Mouse (Mus musculus): Measurements from ENCODE around the gene Arl3. TPM values are rescaled to one million over a fixed set of nuclear protein-coding genes. Genes with fewer than 3 reads are reported as not detected.

Arl3 gene
- total and polyA plus RNA-seq, 3 experiments = 24.1 to 46.5 (median 45.3) TPM

DNA sequence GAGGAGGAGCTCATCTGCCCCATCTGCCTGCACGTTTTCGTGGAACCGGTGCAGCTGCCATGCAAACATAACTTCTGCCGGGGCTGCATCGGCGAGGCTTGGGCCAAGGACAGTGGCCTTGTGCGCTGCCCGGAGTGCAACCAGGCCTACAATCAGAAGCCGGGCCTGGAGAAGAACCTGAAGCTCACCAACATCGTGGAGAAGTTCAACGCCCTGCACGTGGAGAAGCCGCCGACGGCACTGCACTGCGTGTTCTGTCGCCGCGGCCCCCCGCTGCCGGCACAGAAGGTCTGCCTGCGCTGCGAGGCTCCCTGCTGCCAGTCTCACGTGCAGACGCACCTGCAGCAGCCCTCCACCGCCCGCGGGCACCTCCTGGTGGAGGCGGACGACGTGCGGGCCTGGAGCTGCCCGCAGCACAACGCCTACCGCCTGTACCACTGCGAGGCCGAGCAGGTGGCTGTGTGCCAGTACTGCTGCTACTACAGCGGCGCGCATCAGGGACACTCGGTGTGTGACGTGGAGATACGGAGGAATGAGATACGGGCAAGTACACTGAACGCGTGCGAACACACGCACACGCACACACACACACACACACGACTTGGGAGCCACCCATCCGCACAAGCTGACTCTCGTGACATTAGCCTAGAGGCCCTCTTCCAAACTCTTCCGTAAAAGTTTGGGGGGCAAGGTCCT, 70.4 kb downstream of the Arl3 start (continued):
- TF ChIP-seq CHD1 (IDR thresholded peaks at IDR 0.05; ENCODE audit: low read depth, low read length) (peak; percentile 70; the same call in 1 of the 2 replicates), PAX5 (IDR thresholded peaks at IDR 0.05; ENCODE audit: low read length) (no peak), ELF1 (IDR thresholded peaks at IDR 0.05; ENCODE audit: low read depth, low read length) (peak; percentile 2; the same call in 1 of the 2 replicates)

DNA sequence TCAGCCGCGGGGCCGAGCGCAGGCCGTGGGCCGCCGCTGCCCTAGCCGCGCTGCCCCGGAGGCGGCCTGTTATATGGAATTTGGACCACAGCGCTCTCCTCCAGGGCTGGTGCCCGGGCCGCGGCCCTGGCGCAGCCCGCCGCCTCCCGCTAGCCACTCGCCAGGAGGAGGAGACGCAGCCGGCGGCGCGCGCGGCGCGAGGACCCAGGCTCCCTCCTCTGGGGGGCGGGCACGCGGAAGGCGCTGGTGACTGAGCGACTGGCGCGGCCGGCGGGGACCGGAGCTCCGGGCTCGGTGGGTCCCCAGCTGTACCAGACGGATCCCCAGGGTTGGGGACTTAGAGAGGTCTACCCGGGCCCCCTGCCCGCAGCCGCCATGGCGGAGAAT, 70.9 kb downstream of the Arl3 start:
- H3K4me3 ChIP-seq (replicated peaks in 1 of 3; ENCODE audit: low read depth in 2 of 3, low read length in 2 of 3, poor library complexity in 1 of 3) = peak overlapping the region; percentile 82 to 93 (median 93)
- peaks cover 4 to 27% of the 10 kb centered on the region in 2 experiments for H3K36me3 ChIP-seq (replicated peaks in 1 of 2; ENCODE audit: control insufficient read depth in 1 of 2, insufficient read depth in 1 of 2, low read length in 1 of 2)
- peaks cover 46% of the 10 kb centered on the region for H3K79me2 ChIP-seq (replicated peaks; ENCODE audit: control insufficient read depth, extremely low read depth, insufficient read depth, poor library complexity, severe bottlenecking)
- peaks cover 6 to 23% of the 10 kb centered on the region in 2 experiments for H3K4me1 ChIP-seq (ENCODE audit: control insufficient read depth in 1 of 2, insufficient read depth in 2 of 2)
- H3K4me2 ChIP-seq (ENCODE audit: insufficient read depth, low read depth, poor library complexity, severe bottlenecking) = peak overlapping the region; percentile 11; the same call in 1 of the 2 replicates
- peak overlapping the region; percentile 98 for H3K9ac ChIP-seq (ENCODE audit: insufficient read depth, low read depth)
- dilution Hi-C loops (cut with MboI; ENCODE audit: extremely low pct_ligation_motif_present, extremely low pct_unique_long_range_greater_than_20kb, low sequenced_read_pairs) = no loop called here
- no peaks in the 10 kb centered on the region for H3K9me3 ChIP-seq (replicated peaks; ENCODE audit: low read length)
- H3K27me3 ChIP-seq (replicated peaks) = no peaks in the 10 kb centered on the region
- in situ Hi-C loops (cut with MboI; ENCODE audit: low pct_ligation_motif_present, low pct_unique_long_range_greater_than_20kb, low sequenced_read_pairs) = no loop called here
- H3K27ac ChIP-seq (ENCODE audit: insufficient read depth, low read depth) = peak overlapping the region; percentile 96
- peak; percentile 53 for DNase-seq (ENCODE audit: extremely low read depth)
- TF ChIP-seq ZMIZ1 (IDR thresholded peaks at IDR 0.05; ENCODE audit: low read depth, low read length) = 0 out of 2 replicates have a peak, but pooled peaks have one; percentile 54
- TF ChIP-seq ELF1 (IDR thresholded peaks at IDR 0.05; ENCODE audit: low read depth, low read length) = peak; percentile 36; the same call in 1 of the 2 replicates
- TF ChIP-seq ZC3H11A (IDR thresholded peaks at IDR 0.05; ENCODE audit: low read depth, low read length) = no peak
- no peak for TF ChIP-seq MAX (IDR thresholded peaks at IDR 0.05; ENCODE audit: low read length)
- TF ChIP-seq SMC3 (IDR thresholded peaks at IDR 0.05; ENCODE audit: low read depth, low read length) = no peak
- TF ChIP-seq MAZ (IDR thresholded peaks at IDR 0.05; ENCODE audit: low read depth, low read length) = no peak
- TF ChIP-seq EP300 (IDR thresholded peaks at IDR 0.05; ENCODE audit: low read length) = no peak
- TF ChIP-seq E2F4 (IDR thresholded peaks at IDR 0.05; ENCODE audit: insufficient replicate concordance, low read depth, low read length) = no peak
- TF ChIP-seq NELFE (IDR thresholded peaks at IDR 0.05; ENCODE audit: low read depth, low read length) = 0 out of 2 replicates have a peak, but pooled peaks have one; percentile 28
- TF ChIP-seq ZKSCAN1 (IDR thresholded peaks at IDR 0.05; ENCODE audit: borderline replicate concordance, low read depth, low read length) = no peak
- TF ChIP-seq USF1 (IDR thresholded peaks at IDR 0.05; ENCODE audit: low read depth, low read length) = no peak
- no peak for TF ChIP-seq CHD2 (IDR thresholded peaks at IDR 0.05; ENCODE audit: low read length)
- TF ChIP-seq POLR2AphosphoS2 (IDR thresholded peaks at IDR 0.05; ENCODE audit: low read depth, low read length) = no peak
- TF ChIP-seq CTCF (conservative IDR thresholded peaks at IDR 0.05 in 1 of 2, IDR thresholded peaks at IDR 0.05 in 1 of 2; ENCODE audit: low read depth in 2 of 2, low read length in 2 of 2) = no peak; a peak in 1 of 4 replicates
- no peak for TF ChIP-seq MAFK (IDR thresholded peaks at IDR 0.05; ENCODE audit: insufficient replicate concordance, low read length)
- TF ChIP-seq HCFC1 (IDR thresholded peaks at IDR 0.05; ENCODE audit: low read depth, low read length) = no peak
- TF ChIP-seq PAX5 (IDR thresholded peaks at IDR 0.05; ENCODE audit: low read length) = no peak
- TF ChIP-seq MEF2A (IDR thresholded peaks at IDR 0.05; ENCODE audit: borderline replicate concordance, low read depth, low read length) = no peak
- no peak; the same call in 1 of the 2 replicates for TF ChIP-seq SIN3A (IDR thresholded peaks at IDR 0.05; ENCODE audit: low read length)
- no peak for TF ChIP-seq ZNF384 (IDR thresholded peaks at IDR 0.05; ENCODE audit: low read depth, low read length)
- TF ChIP-seq MYC (IDR thresholded peaks at IDR 0.05; ENCODE audit: low read depth, low read length) = no peak
- no peak for TF ChIP-seq BHLHE40 (IDR thresholded peaks at IDR 0.05; ENCODE audit: low read depth, low read length)
- TF ChIP-seq ETS1 (conservative IDR thresholded peaks at IDR 0.05; ENCODE audit: low read depth, low read length) = no peak
- no peak for TF ChIP-seq RCOR1 (conservative IDR thresholded peaks at IDR 0.05; ENCODE audit: low read depth, low read length)
- no peak for TF ChIP-seq MXI1 (IDR thresholded peaks at IDR 0.05; ENCODE audit: low read depth, low read length)
- TF ChIP-seq NRF1 (IDR thresholded peaks at IDR 0.05; ENCODE audit: low read depth, low read length) = peak; percentile 17; the same call in 1 of the 2 replicates
- TF ChIP-seq JUN (IDR thresholded peaks at IDR 0.05; ENCODE audit: insufficient read depth, low read depth, low read length) = no peak
- no peak for TF ChIP-seq RAD21 (IDR thresholded peaks at IDR 0.05; ENCODE audit: low read depth, low read length)
- no peak; the same call in 1 of the 2 replicates for TF ChIP-seq IRF4 (IDR thresholded peaks at IDR 0.05; ENCODE audit: low read depth, low read length)
- TF ChIP-seq JUND (conservative IDR thresholded peaks at IDR 0.05; ENCODE audit: low read depth, low read length) = no peak
- TF ChIP-seq CHD1 (IDR thresholded peaks at IDR 0.05; ENCODE audit: low read depth, low read length) = no peak
- no peak for TF ChIP-seq TBP (conservative IDR thresholded peaks at IDR 0.05; ENCODE audit: low read depth, low read length)
- TF ChIP-seq UBTF (IDR thresholded peaks at IDR 0.05; ENCODE audit: low read depth, low read length) = peak; percentile 85
- peak; percentile 12; the same call in 1 of the 2 replicates for TF ChIP-seq POLR2A (IDR thresholded peaks at IDR 0.05; ENCODE audit: low read depth, low read length)
- TF ChIP-seq USF2 (conservative IDR thresholded peaks at IDR 0.05; ENCODE audit: low read depth, low read length) = no peak
- no peak for TF ChIP-seq KAT2A (IDR thresholded peaks at IDR 0.05; ENCODE audit: insufficient replicate concordance, low read length)

Data from CH12.LX (cell line).